Mouse (Mus musculus) cortical plate, adult 2 months (tissue): ENCODE data around the gene Cd164. TPM values are rescaled to one million over a fixed set of nuclear protein-coding genes. Genes with fewer than 3 reads are reported as not detected.
A peak's percentile ranks its signal among the peaks of the same experiment; 100 is the strongest.

ENCODE experiments used
- H3K27ac ChIP-seq: fragments of 200-500 bp; 2 replicates; pipeline ENCODE4 v1.5.1; 2012; ENCODE audit warnings: low read length, control low read depth, inconsistent platforms; ENCODE audit not compliant: insufficient read depth
- H3K4me1 ChIP-seq: fragments of 200-500 bp; 2 replicates; pipeline ENCODE4 v1.6.1; 2011; ENCODE audit warnings: low read length; ENCODE audit not compliant: control insufficient read depth, insufficient read depth
- H3K4me3 ChIP-seq: fragments of 200-500 bp; 2 replicates; pipeline ENCODE4 v1.5.1; 2011; ENCODE audit warnings: mild to moderate bottlenecking, low read length, control low read depth; ENCODE audit not compliant: insufficient read depth
- CTCF ChIP-seq: fragments of 200-500 bp; IDR thresholded peaks from 2 replicates; pipeline ENCODE4 v1.5.1; 2011; ENCODE audit warnings: mild to moderate bottlenecking, control low read depth, low read length; ENCODE audit not compliant: insufficient read depth; ENCODE audit errors: extremely low read depth
- POLR2A ChIP-seq: fragments of 200-500 bp; IDR thresholded peaks from 2 replicates; pipeline ENCODE4 v1.6.1; 2011; ENCODE audit warnings: mild to moderate bottlenecking, low read length, control low read depth; ENCODE audit not compliant: insufficient read depth; ENCODE audit errors: extremely low read depth
- polyA plus RNA-seq: library from polyadenylated mRNA; depleted of rRNA; stranded (reverse); fragments of >200 nt; gene quantifications from 2 replicates; pipeline ENCODE4 v1.2.3, GENCODE M21; 2012

The Cd164 gene
- polyA plus RNA-seq, 1 experiment, result 59.3 TPM

GRCm38 (mm10) chr10:41519640-41520409, 611 bp downstream of the Cd164 start:
- Histone ChIP-seq H3K27ac (peak overlapping the region; percentile 86), H3K4me1 (peaks cover 2% of the 10 kb centered on the region; the same call in 1 of the 2 replicates), H3K4me3 (peak overlapping the region; percentile 65)
- no peak for TF ChIP-seq CTCF
- no peak for TF ChIP-seq POLR2A

- Histone ChIP-seq H3K4me3 (peak overlapping the region; percentile 65), H3K4me1 (peaks cover 2% of the 10 kb centered on the region; the same call in 1 of the 2 replicates), H3K27ac (no peak overlapping the region)
- TF ChIP-seq CTCF (no peak), POLR2A (no peak)
Measured at GRCm38 (mm10) chr10:41520410-41520673, 1.1 kb downstream of the Cd164 start.

GRCm38 (mm10) chr10:41523386-41523785, 4.2 kb downstream of the Cd164 start:
- H3K4me1 ChIP-seq, result peaks cover 2% of the 10 kb centered on the region; the same call in 1 of the 2 replicates
- TF ChIP-seq POLR2A (no peak), CTCF (no peak)

GRCm38 (mm10) chr10:41525696-41526095, 6.5 kb downstream of the Cd164 start:
- TF ChIP-seq CTCF, result no peak
- Histone ChIP-seq H3K4me1 (peaks cover 1% of the 10 kb centered on the region; the same call in 1 of the 2 replicates), H3K4me3 (no peak overlapping the region), H3K27ac (no peak overlapping the region)

More at GRCm38 (mm10) chr10:41523386-41523785, 4.2 kb downstream of the Cd164 start:
- Histone ChIP-seq H3K27ac (no peak overlapping the region), H3K4me3 (no peak overlapping the region)

- no peak overlapping the region for H3K4me3 ChIP-seq
- H3K4me1 ChIP-seq, result no peaks in the 10 kb centered on the region
- no peak overlapping the region for H3K27ac ChIP-seq
- TF ChIP-seq CTCF (no peak), POLR2A (no peak)
Measured at GRCm38 (mm10) chr10:41529972-41530371, 10.8 kb downstream of the Cd164 start.

GRCm38 (mm10) chr10:41535991-41536390, 16.8 kb downstream of the Cd164 start:
- Histone ChIP-seq H3K27ac (no peak overlapping the region), H3K4me1 (no peaks in the 10 kb centered on the region), H3K4me3 (no peak overlapping the region)
- TF ChIP-seq POLR2A, result no peak
- no peak for TF ChIP-seq CTCF

GRCm38 (mm10) chr10:41536714-41537113, 17.5 kb downstream of the Cd164 start:
- H3K4me3 ChIP-seq, result no peak overlapping the region
- TF ChIP-seq POLR2A (no peak), CTCF (no peak)
- H3K27ac ChIP-seq, result no peak overlapping the region
- no peaks in the 10 kb centered on the region for H3K4me1 ChIP-seq

GRCm38 (mm10) chr10:41537226-41537982, 18.2 kb downstream of the Cd164 start:
- Histone ChIP-seq H3K4me1 (no peaks in the 10 kb centered on the region), H3K27ac (no peak overlapping the region), H3K4me3 (no peak overlapping the region)
- TF ChIP-seq CTCF, result no peak

GRCm38 (mm10) chr10:41537983-41538330, 18.7 kb downstream of the Cd164 start:
- Histone ChIP-seq H3K4me1 (no peaks in the 10 kb centered on the region), H3K27ac (no peak overlapping the region), H3K4me3 (no peak overlapping the region)
- TF ChIP-seq CTCF (no peak), POLR2A (no peak)

GRCm38 (mm10) chr10:41538986-41539385, 19.8 kb downstream of the Cd164 start:
- H3K4me1 ChIP-seq, result no peaks in the 10 kb centered on the region
- TF ChIP-seq POLR2A (no peak), CTCF (no peak)
- H3K4me3 ChIP-seq, result no peak overlapping the region
- no peak overlapping the region for H3K27ac ChIP-seq
